Mouse (Mus musculus): ENCODE results near the gene Apoc1.

The Apoc1 gene

DNA sequence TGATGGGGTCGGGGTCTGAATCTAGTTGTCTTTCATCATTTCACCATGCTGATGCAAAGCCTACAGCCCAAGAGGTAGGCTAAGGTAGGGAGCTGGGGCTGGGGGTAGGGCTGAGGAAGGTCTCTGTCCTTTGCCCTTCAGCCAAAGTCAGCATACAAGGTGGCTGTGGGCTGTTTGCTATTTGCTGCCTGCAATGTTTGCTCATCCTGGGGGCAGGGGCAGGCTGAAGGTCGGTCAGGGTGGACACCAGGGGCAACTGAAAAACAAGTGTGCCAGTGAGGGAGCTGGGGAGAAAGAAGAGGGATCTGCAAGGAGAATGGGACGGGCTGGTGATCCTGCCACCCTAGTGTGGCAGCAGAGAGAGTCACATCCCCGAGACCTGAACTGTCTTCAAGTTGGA, 7.1 kb downstream of the Apoc1 start:
- in situ Hi-C loops (cut with MboI, MseI) = no loop called here

DNA sequence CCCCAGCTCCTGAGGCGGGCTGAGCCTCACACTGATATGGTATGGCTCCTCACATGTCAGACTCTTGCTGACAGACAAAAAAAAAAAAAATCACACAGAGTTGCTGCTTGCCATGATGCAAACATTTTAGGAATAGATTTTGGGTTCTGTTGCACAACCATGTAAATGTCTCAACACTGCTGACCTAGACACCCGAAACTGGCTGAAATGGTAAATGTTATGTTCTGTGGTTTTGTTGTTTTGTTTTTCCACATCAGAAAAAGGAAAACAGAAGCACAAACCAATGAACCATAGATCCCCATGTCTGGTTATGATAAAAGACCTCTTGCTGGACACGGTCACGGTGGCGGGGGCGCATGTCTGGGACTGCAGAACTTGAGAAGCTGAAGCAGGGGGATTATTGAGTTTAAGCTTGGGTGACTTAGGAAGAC, 8.7 kb downstream of the Apoc1 start:
- in situ Hi-C loops (cut with MboI, MseI) = no loop called here

- in situ Hi-C loops (cut with MboI, MseI) = no loop called here
Observed at GRCm38 (mm10) chr7:19682979-19683378, 9.5 kb downstream of the Apoc1 start.

DNA sequence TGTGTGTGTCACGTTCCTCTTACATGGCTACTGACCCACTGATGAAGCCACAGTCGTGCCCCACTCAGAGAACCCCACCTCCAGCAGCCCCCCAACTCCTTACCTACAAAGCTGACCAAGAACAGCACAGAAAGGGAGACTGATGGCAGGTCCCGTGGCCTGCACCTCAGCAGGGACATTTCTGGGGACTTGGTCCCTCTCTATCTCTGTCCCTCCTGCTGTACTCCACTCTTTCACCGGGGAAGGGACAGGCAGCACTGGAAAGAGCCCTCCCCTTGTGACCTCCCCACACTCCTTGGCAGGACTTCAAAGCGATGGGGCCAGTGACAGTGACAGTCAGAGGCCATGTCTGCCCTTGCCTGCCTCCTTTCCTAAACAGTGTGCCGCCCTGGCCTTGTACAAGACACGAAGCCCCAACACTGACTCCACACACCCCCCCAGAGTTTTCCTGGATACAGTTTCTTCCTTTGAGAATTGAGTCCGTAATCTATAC, 11.2 kb downstream of the Apoc1 start, which contains the start of the genes Gm44805 and Apoc4:
TSS of gene Gm44805 (minus strand) at position 222 of the 493 bp plus-strand sequence.
TSS of gene Apoc4 (minus strand) at position 278 of the 493 bp plus-strand sequence.
- in situ Hi-C loops (cut with MboI, MseI) = no loop called here

DNA sequence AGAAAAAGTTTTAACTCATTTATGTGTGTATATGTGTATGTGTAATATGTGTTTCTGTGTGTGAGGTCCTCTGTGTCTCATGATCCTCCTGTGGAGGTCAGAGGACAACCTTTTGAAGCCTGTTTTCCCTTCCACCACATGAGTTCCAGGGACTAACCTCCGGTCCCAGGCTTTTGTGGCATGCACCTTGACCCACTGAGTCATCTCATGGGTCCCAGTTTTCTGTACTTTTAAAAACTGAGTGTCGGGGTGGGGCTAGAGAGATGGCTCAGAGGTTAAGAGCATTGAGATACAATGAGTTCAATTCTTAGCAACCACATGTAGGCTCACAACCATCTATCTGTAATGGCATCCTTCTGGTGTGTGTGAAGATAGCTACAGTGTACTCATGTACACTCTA, 11.8 kb downstream of the Apoc1 start:
- in situ Hi-C loops (cut with MboI, MseI) = no loop called here

- in situ Hi-C loops (cut with MboI, MseI) = no loop called here
Observed at GRCm38 (mm10) chr7:19678901-19679300, 13.6 kb downstream of the Apoc1 start.

- in situ Hi-C loops (cut with MboI, MseI) = no loop called here
Observed at GRCm38 (mm10) chr7:19677872-19678271, 14.6 kb downstream of the Apoc1 start, which contains the start of gene Apoc2. Apoc2 (minus strand) TSS chr7:19677941.

- in situ Hi-C loops (cut with MboI, MseI) = no loop called here
Observed at GRCm38 (mm10) chr7:19676662-19677061, 15.8 kb downstream of the Apoc1 start.

GRCm38 (mm10) chr7:19675824-19676223, 16.6 kb downstream of the Apoc1 start:
- in situ Hi-C loops (cut with MboI, MseI) = no loop called here

DNA sequence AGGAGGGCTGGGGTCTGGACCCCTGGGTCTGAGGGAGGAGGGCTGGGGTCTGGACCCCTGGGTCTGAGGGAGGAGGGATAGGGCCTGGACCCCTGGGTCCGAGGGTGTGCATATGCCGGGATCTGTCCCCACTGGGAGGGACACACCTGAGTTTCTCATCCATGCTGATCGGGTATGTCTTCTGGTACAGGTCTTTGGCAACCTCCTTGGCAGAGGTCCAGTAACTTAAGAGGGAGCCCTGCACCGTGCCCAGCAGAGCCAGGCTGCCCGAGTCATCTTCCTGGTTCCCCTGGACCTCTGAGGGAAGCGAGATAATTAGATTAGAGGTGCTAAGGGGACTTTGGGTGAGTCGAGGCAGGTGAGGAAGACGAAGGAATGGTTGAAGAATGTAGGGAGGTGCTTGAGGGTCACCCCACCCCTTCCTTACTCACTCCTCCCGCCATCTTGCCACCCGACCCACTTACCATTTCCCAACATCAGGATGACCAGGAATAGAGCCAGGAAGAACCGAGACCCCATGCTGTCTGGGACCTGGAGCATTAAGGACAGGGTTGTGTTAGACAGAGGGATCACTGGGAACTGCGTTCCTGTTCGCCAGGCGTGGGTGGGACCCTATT, 19.3 kb downstream of the Apoc1 start:
- in situ Hi-C loops (cut with MboI, MseI) = no loop called here

- in situ Hi-C loops (cut with MboI, MseI) = no loop called here
Observed at GRCm38 (mm10) chr7:19671511-19671910, 20.9 kb downstream of the Apoc1 start.

GRCm38 (mm10) chr7:19668947-19669721, 23.3 kb downstream of the Apoc1 start:
- in situ Hi-C loops (cut with MboI, MseI) = loop anchor here (5.0 kb wide), 1 partner anchor 43 kb away; no protein-coding TSS in a partner anchor

GRCm38 (mm10) chr7:19667434-19667833, 25.0 kb downstream of the Apoc1 start:
- in situ Hi-C loops (cut with MboI, MseI) = loop anchor here (5.0 kb wide), 1 partner anchor 45 kb away; no protein-coding TSS in a partner anchor

DNA sequence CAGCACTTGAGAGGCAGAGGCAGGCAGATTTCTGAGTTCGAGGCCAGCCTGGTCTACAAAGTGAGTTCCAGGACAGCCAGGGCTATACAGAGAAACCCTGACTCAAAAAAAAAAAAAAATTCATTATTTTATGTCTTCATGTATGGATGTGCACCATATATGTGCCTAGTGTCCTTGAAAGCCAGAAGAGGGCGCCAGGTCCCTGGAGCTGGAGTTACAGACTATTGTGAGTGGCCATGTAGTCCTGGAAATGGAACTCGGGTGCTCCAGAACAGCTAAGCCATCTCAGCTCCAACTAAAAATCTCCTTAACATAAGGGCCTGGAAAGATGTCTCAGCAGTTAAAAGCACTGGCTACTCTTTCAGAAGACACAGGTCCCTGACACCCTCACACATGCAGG, 25.7 kb downstream of the Apoc1 start:
- in situ Hi-C loops (cut with MboI, MseI) = loop anchor here (5.0 kb wide), 1 partner anchor 46 kb away; no protein-coding TSS in a partner anchor

- in situ Hi-C loops (cut with MboI, MseI) = loop anchor here (5.0 kb wide), 1 partner anchor 47 kb away; no protein-coding TSS in a partner anchor
Observed at GRCm38 (mm10) chr7:19664955-19665841, 27.3 kb downstream of the Apoc1 start, which contains the start of gene Clptm1. Clptm1 (minus strand) TSS chr7:19665033.

DNA sequence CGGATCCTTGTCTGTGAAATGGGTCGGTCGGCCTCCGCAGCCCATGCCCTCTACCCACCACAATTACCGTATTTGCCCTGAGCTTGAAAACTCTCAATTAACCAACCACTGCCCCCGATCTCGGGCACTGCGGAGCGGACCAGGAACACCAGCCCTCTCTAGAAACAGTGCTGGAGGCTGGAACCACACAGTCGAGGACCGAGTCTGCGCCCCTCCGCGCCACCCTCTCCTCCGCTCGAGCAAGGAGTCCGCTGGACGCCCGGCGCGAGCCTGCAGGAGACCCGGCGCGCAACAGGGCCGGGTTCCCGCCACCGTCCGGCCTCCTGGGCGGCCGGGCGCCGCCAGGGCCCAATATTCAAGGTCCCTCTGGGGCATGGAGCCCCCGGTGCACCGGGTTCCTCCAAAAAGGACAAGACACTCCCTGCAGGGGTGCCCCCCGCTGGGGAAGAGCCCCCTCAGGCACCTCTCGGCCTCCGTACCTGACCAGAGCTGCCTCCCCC, 28.0 kb downstream of the Apoc1 start:
- in situ Hi-C loops (cut with MboI, MseI) = no loop called here

DNA sequence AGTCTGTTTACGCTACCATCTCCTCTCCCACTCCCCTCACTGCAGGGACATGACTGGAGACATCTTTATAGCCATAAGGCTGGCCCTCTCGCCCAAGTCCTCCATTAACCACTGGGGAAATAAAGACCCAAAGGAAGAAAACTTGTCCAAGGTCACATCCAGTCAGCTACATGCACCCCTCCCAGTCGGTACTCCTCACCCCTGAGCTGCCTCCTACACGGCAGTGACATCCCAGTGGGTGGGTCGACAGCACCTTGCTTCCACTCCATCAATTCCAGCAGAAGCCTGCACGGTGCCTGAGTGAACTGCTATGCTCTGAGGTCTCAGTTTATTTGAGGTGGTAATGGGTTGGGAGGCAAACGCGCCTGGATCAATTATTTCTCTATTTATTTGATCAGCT, 28.5 kb downstream of the Apoc1 start:
- in situ Hi-C loops (cut with MboI, MseI) = no loop called here

- in situ Hi-C loops (cut with MboI, MseI) = no loop called here
Observed at GRCm38 (mm10) chr7:19652614-19653013, 39.8 kb downstream of the Apoc1 start.

DNA sequence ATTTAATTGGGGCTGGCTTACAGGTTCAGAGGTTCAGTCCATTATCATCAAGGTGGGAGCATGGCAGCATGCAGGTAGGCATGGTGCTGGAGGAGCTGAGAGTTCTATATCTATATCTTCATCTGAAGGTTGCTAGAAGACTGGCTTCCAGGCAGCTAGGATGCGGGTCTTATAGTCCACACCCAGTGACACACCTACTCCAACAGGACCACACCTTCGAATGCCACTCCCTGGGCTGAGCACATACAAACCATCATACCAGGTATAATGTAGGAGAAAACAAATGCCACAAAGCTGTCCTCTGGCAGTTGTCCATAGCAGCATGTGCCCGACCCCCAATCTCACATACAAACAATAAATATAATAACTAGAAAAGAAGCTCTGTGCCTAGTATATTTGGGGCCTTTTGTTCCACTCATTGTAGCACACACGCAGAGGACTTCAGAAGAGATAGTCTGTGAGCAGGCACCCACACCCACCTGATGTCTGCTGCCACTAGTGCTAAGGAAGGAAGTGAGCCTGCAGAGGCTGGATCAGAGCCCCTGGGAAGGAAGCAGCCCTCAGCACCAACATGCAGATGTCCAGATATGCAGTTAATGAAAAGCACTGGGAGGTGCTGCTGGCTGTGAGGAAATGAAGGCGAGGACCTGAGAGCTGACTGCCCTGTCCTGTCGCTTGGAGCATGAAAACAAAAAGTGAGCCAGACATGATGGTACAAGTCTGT, 41.2 kb downstream of the Apoc1 start:
- in situ Hi-C loops (cut with MboI, MseI) = no loop called here

- in situ Hi-C loops (cut with MboI, MseI) = no loop called here
Observed at GRCm38 (mm10) chr7:19641223-19641622, 51.2 kb downstream of the Apoc1 start.
